Mouse (Mus musculus): ENCODE data around the gene Tas2r108. TPM values are rescaled to one million over a fixed set of nuclear protein-coding genes. Genes with fewer than 3 reads are reported as not detected.

Gene Tas2r108
- polyA plus RNA-seq (2016; fragmentation: Nextera tagmentation; extraction: Ambion mirVana), result not detected in 2 replicates

DNA sequence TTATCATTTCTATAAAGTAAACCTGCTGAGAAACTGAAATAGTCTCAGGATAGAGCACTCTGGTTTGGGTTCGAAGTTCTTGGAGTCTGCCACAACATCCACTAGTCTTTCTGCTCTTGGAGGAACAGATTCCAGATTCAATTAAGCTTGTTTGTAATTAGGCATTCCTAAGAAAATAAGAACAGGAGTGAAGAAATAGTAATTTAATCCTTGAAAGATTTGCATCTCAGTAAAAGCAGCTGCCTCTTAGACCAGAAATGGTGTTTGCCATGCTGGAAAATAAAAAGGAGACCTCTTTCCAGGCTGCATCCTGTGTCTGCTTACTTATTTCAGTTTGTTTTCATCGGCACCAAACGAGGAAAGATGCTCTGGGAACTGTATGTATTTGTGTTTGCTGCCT is at the start of gene Tas2r108:
TSS of gene Tas2r108 (plus strand) at position 301 of the 400 bp plus-strand sequence.
- 87% methylated on average over 3 of the region's 3 CpGs for WGBS

DNA sequence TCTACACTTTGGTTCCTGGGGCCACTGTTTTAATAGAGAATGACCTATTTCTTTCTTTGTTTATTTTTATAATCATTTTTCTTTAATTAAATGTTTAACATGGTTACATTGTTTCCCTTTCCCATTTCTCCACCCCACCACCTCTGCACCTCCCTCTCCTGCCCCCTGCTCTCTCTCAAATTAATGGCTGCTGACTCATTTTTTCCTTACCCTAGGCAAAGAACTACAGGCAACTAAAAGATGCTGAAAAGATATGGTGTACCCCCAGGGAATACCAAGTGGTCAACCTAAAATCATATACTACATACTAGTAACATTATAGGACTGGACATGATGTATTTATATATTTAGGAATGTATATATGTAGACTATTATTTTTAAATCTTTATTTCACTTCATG is 44.7 kb upstream of the Tas2r108 start:
- Histone ChIP-seq H3K9me3 (no peaks in the 10 kb centered on the region), H3K4me3 (no peak overlapping the region), H3K27ac (replicated peaks) (no peak overlapping the region), H3K27me3 (0 out of 2 replicates have a peak, but pooled peaks cover 3% of the 10 kb centered on the region), H3K36me3 (no peaks in the 10 kb centered on the region), H3K4me2 (replicated peaks) (no peak overlapping the region), H3K4me1 (no peaks in the 10 kb centered on the region), H3K9ac (replicated peaks) (no peak overlapping the region)
- no peak for ATAC-seq (ENCODE audit: low FRiP score, low read depth)

More for the DNA sequence above, at the start of gene Tas2r108:
- H3K4me3 ChIP-seq, result no peak within 1 kb of the TSS
- no peak for ATAC-seq (ENCODE audit: low FRiP score, low read depth)
- no peak within 1 kb of the TSS for H3K9ac ChIP-seq (replicated peaks)
- H3K4me1 ChIP-seq, result no peaks in the 10 kb centered on the region
- no peaks in the 10 kb centered on the region for H3K9me3 ChIP-seq
- no peak within 1 kb of the TSS for H3K27ac ChIP-seq (replicated peaks)
- no peak within 1 kb of the TSS for H3K4me2 ChIP-seq (replicated peaks)
- no peaks in the 10 kb centered on the region for H3K36me3 ChIP-seq
- no peaks in the 10 kb centered on the region for H3K27me3 ChIP-seq

DNA sequence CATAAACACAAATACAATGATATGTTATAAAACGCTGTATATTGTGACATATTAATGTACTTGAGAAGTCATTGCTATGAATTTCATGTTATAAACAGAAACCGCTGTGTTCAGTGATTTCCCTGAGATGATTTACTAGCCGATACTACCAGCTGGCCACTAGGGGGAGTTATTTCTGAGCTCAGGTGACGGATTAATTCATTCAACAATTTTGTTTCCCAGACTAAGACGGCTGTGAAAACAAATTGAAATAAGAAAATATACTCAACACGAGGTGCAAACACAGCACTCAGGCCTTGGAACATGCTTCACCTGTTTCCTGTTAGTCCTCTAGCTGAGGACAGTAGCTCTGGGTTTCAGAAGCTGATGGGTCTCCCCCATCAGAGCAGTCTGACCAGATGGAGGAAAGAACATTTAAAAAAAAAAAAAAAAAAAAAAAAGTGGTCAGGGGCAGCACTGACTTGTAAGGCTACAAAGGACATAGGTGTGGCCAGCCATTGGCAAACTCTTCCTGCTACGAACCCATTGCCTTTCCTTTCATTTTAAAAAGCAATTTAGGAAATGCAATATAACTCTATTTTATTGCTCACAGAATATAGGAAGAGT is 38.8 kb upstream of the Tas2r108 start:
- H3K4me3 ChIP-seq, result no peak overlapping the region
- H3K4me1 ChIP-seq, result no peaks in the 10 kb centered on the region
- H3K9ac ChIP-seq (replicated peaks), result no peak overlapping the region
- H3K4me2 ChIP-seq (replicated peaks), result no peak overlapping the region
- H3K27ac ChIP-seq (replicated peaks), result no peak overlapping the region
- ATAC-seq (ENCODE audit: low FRiP score, low read depth), result no peak
- H3K36me3 ChIP-seq, result no peaks in the 10 kb centered on the region
- 20% methylated on average over 7 of the region's 7 CpGs for WGBS
- H3K27me3 ChIP-seq, result 0 out of 2 replicates have a peak, but pooled peaks cover 3% of the 10 kb centered on the region
- no peaks in the 10 kb centered on the region for H3K9me3 ChIP-seq

DNA sequence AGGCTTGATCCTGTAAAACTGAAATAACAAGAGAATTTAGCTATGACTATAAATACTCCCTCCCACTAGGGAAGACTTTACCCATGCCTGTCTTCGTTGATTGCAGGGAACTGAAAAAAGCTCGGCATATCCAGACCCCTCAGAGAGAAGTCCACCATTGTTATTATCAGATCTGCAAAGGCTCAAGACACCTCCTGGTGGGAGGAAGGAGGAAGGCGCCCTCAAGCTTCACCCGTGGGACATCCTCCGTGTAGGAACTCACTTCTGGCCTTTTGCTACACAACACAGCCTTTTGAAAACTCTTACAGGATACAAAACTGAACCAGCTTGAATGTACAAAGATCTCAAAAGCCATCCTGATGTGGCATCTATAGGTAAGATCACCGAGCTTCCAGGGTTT is 27.6 kb upstream of the Tas2r108 start:
- Histone ChIP-seq H3K4me2 (replicated peaks) (no peak overlapping the region), H3K9ac (replicated peaks) (no peak overlapping the region), H3K27ac (replicated peaks) (no peak overlapping the region), H3K9me3 (no peaks in the 10 kb centered on the region), H3K4me3 (no peak overlapping the region), H3K4me1 (0 out of 2 replicates have a peak, but pooled peaks cover 2% of the 10 kb centered on the region), H3K27me3 (no peaks in the 10 kb centered on the region), H3K36me3 (no peaks in the 10 kb centered on the region)
- whole genome bisulfite sequencing, result 53% methylated on average over 6 of the region's 6 CpGs
- ATAC-seq (ENCODE audit: low FRiP score, low read depth), result no peak

DNA sequence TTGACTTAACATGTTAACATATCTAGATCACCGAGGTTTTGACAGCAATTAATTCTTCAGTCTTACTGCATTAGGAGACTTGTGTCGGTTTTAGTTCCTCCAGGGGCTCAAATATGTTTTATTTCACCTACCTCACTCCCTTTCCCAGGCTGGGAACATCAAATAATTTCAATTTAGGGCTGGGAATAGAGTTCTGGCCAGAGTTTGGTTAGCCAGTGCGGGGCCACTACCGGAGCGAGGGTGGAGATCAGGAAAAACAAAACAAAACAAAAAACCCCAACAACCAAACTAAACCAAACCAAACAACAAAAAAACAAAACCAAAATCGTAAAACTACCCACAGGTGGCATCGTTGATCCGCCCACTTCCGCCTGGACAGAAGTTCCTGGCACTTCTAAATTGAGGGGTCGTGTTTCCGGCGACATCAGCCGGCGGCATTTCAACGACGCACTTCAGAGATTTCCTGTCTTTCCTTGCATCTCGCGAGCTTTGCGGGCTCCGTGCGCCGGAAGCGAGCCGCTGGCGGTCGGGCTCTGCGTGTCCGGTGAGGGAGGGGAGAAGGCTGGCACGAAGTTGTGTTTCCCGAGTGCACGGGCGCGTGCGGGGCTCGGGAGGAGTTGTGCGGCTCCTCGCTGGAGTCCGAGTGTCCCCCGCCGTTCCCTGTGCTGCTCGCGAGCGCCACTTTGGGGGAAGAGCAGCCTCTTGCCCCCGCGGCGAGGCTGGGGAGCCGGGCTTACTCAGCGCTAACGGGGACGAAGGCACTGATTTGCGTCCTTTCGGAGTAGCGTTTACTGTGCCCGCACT is 22.2 kb upstream of the Tas2r108 start, which contains the start of gene Ssbp1:
TSS of gene Ssbp1 (plus strand) at position 437 of the 804 bp plus-strand sequence.
- peaks cover 9% of the 10 kb centered on the region for H3K4me1 ChIP-seq
- peak within 1 kb of the TSS; percentile 65 for H3K4me2 ChIP-seq (replicated peaks)
- H3K27ac ChIP-seq (replicated peaks), result peak within 1 kb of the TSS; percentile 96
- H3K9ac ChIP-seq (replicated peaks), result peak within 1 kb of the TSS; percentile 81
- no peaks in the 10 kb centered on the region for H3K9me3 ChIP-seq
- peak; percentile 98 for ATAC-seq (ENCODE audit: low FRiP score, low read depth)
- H3K27me3 ChIP-seq, result no peaks in the 10 kb centered on the region
- under 1% methylated on average over 54 of the region's 54 CpGs for WGBS
- peak within 1 kb of the TSS; percentile 85 for H3K4me3 ChIP-seq
- peaks cover 26% of the 10 kb centered on the region for H3K36me3 ChIP-seq

DNA sequence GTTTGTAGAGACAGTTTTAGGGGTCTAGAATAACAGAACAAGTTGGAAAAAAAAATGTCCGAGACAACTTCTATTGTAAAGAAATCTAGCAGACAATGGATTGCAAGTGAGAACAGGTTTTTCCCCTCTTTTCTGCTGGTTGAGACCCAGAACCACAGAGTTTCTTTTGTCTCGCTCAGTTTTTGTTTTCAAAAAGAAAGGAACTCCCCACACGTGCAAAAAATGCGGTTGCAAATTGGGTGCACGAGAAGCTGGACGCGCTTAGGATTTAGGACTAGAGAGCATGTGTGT is 21.7 kb upstream of the Tas2r108 start:
- H3K27me3 ChIP-seq, result no peaks in the 10 kb centered on the region
- peak overlapping the region; percentile 85 for H3K4me3 ChIP-seq
- H3K27ac ChIP-seq (replicated peaks), result peak overlapping the region; percentile 96
- ATAC-seq (ENCODE audit: low FRiP score, low read depth), result peak; percentile 5; the same call in 1 of the 2 replicates
- peaks cover 30% of the 10 kb centered on the region for H3K36me3 ChIP-seq
- no peaks in the 10 kb centered on the region for H3K9me3 ChIP-seq
- peak overlapping the region; percentile 81 for H3K9ac ChIP-seq (replicated peaks)
- WGBS, result 0% methylated on average over 7 of the region's 7 CpGs
- H3K4me2 ChIP-seq (replicated peaks), result peak overlapping the region; percentile 65
- peaks cover 9% of the 10 kb centered on the region for H3K4me1 ChIP-seq

DNA sequence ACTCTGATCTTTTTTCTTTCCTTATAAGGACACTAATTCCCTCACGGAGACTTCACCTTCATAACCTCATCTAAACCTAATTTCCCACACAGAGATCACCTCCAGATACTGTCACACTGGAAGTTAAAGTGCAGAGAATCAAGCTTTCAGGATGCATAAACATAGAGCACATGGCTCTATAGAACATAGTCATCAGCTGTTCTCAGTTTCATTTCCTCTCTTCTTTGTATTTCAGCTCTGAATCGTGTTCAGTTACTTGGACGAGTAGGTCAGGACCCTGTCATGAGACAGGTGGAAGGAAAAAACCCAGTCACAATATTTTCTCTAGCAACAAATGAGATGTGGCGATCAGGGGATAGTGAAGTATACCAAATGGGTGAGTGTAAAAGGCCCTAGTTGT is 17.2 kb upstream of the Tas2r108 start:
- H3K36me3 ChIP-seq, result peaks cover 56% of the 10 kb centered on the region
- no peak overlapping the region for H3K27ac ChIP-seq (replicated peaks)
- no peak for ATAC-seq (ENCODE audit: low FRiP score, low read depth)
- H3K4me1 ChIP-seq, result peaks cover 7% of the 10 kb centered on the region
- no peak overlapping the region for H3K4me3 ChIP-seq
- no peak overlapping the region for H3K4me2 ChIP-seq (replicated peaks)
- 90% methylated on average over 4 of the region's 4 CpGs for WGBS
- H3K9ac ChIP-seq (replicated peaks), result no peak overlapping the region
- H3K9me3 ChIP-seq, result no peaks in the 10 kb centered on the region
- H3K27me3 ChIP-seq, result no peaks in the 10 kb centered on the region

DNA sequence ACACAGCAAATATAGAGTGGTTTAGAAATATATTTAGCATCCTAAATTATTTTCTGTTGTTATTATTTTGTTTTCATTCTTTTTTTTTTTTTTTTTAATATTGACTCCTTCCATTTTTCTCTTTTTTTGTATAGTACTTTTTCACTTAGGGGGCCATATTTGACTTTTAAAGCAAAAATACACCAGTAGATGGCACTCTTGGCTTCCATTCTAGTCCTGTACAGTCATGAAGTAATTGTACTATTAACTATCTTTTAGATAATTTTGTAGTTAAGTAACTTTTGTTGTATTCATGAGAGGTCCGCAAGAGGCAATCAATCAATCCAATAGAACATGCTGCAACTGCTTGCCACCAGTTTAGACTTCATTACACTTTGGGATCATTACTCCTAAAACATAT is 13.6 kb upstream of the Tas2r108 start:
- no peak overlapping the region for H3K27ac ChIP-seq (replicated peaks)
- no peak overlapping the region for H3K9ac ChIP-seq (replicated peaks)
- H3K4me3 ChIP-seq, result no peak overlapping the region
- H3K4me1 ChIP-seq, result no peaks in the 10 kb centered on the region
- peaks cover 75% of the 10 kb centered on the region for H3K36me3 ChIP-seq
- ATAC-seq (ENCODE audit: low FRiP score, low read depth), result no peak
- H3K4me2 ChIP-seq (replicated peaks), result no peak overlapping the region
- H3K27me3 ChIP-seq, result no peaks in the 10 kb centered on the region
- WGBS, result 100% methylated on average over 1 of the region's 1 CpGs
- no peaks in the 10 kb centered on the region for H3K9me3 ChIP-seq

DNA sequence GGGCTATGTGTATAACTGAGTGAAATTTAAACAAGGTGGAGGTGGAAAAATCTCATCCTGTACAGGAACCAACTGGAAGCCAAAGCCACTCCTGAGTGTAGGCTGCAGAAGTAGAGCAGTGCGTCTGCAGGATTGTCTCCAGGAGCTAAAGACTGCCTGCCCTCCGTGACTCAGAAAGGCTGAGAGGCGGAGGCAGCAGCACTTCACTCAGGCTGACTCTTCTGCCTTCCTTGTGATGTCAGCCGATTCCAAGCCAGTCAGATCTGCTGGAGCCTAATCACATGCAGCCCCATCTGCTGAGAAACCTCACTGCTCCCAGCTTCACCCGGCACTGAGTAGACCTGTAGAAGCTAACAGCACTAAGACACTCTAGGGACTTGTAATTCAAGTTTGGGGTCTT is 11.0 kb upstream of the Tas2r108 start:
- H3K36me3 ChIP-seq, result peaks cover 67% of the 10 kb centered on the region
- ATAC-seq (ENCODE audit: low FRiP score, low read depth), result no peak

DNA sequence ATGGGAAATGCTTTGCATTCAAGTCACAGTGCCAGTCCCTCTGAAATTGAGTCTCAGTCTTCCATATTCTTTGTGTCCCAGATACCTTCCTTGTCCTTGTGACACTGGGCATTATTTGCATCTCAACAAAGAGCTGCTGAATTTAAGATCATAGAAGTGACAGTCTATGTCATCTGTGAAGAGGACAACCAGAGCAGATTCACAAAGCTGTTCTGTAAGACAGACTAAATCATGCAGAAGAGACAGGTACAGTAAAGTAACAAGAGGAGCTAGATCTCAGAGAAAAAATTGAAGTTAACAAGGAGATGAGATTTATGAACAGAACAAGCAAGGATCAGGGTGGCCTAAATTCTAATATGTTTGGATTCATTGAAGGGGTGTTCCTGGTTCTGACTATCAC is 2.4 kb upstream of the Tas2r108 start, which contains the start of gene Tas2r137:
TSS of gene Tas2r137 (plus strand) at position 301 of the 400 bp plus-strand sequence.
- no peaks in the 10 kb centered on the region for H3K27me3 ChIP-seq
- no peak within 1 kb of the TSS for H3K4me3 ChIP-seq
- peaks cover 3% of the 10 kb centered on the region; the same call in 1 of the 2 replicates for H3K36me3 ChIP-seq
- no peak within 1 kb of the TSS for H3K27ac ChIP-seq (replicated peaks)
- no peaks in the 10 kb centered on the region for H3K4me1 ChIP-seq
- no peak for ATAC-seq (ENCODE audit: low FRiP score, low read depth)
- H3K9me3 ChIP-seq, result no peaks in the 10 kb centered on the region
- H3K9ac ChIP-seq (replicated peaks), result no peak within 1 kb of the TSS
- no peak within 1 kb of the TSS for H3K4me2 ChIP-seq (replicated peaks)

More for the DNA sequence above, 11.0 kb upstream of the Tas2r108 start:
- Histone ChIP-seq H3K27ac (replicated peaks) (no peak overlapping the region), H3K4me1 (no peaks in the 10 kb centered on the region), H3K4me3 (no peak overlapping the region), H3K4me2 (replicated peaks) (no peak overlapping the region), H3K9ac (replicated peaks) (no peak overlapping the region), H3K9me3 (no peaks in the 10 kb centered on the region), H3K27me3 (no peaks in the 10 kb centered on the region)
- 95% methylated on average over 5 of the region's 5 CpGs for WGBS

DNA sequence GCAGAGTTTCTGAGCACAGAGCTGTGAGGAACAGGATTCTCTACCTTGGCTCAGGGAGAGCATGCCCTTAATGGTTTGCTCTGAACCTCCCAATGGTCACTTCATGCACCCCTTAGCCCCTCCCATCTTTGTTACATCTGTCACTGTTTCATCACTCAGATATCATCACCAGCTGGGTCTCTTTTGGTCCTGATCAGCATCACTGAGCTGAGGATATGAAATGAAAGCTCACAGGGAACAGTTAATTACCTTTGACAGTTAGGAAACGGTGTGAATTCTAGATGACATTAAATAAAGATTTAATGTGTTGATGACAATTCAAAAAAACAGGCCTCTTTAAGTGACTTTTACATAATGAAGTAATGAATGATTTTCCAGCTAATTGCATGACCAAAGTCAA is 26.1 kb downstream of the Tas2r108 start, which contains the start of gene Prss37:
TSS of gene Prss37 (minus strand) at position 101 of the 400 bp plus-strand sequence.
- Histone ChIP-seq H3K4me3 (no peak within 1 kb of the TSS), H3K4me2 (replicated peaks) (no peak within 1 kb of the TSS), H3K27me3 (no peaks in the 10 kb centered on the region), H3K9ac (replicated peaks) (no peak within 1 kb of the TSS), H3K36me3 (no peaks in the 10 kb centered on the region), H3K4me1 (no peaks in the 10 kb centered on the region), H3K9me3 (no peaks in the 10 kb centered on the region), H3K27ac (replicated peaks) (no peak within 1 kb of the TSS)
- no peak for ATAC-seq (ENCODE audit: low FRiP score, low read depth)
- WGBS, result 85% methylated on average over 1 of the region's 1 CpGs
